Mouse (Mus musculus) liver, embryonic 11.5 days (tissue): ENCODE measurements around the gene Thsd4. TPM values are rescaled to one million over a fixed set of nuclear protein-coding genes. Genes with fewer than 3 reads are reported as not detected.

Experiments used
- ATAC-seq: fragments of 200-750 bp; cut with Nextera tagmentation; replicated peaks from 2 replicates; pipeline ENCODE4 v1.8.0; 2017; ENCODE audit warnings: moderate number of reproducible peaks, mild to moderate bottlenecking, moderate TSS enrichment, moderate library complexity; ENCODE audit not compliant: low FRiP score
- DNase-seq: peaks from one replicate; pipeline ENCODE4 v3.0.0-alpha.2; 2017; ENCODE audit warnings: low spot score
- H3K27ac ChIP-seq: fragments of 300-500 bp; sonication (generic); 2 replicates; pipeline ENCODE4 v1.5.1; 2014; ENCODE audit warnings: mild to moderate bottlenecking, low read depth, low read length, control low read depth
- H3K27me3 ChIP-seq: fragments of 300-500 bp; sonication (generic); replicated peaks from 2 replicates; pipeline ENCODE4 v1.6.1; 2014; ENCODE audit warnings: low read length, mixed read lengths; ENCODE audit not compliant: control insufficient read depth, insufficient read depth
- H3K36me3 ChIP-seq: fragments of 300-500 bp; sonication (generic); 2 replicates; pipeline ENCODE4 v1.6.1; 2014; ENCODE audit warnings: mild to moderate bottlenecking, low read length, moderate library complexity, mixed read lengths; ENCODE audit not compliant: control insufficient read depth, insufficient read depth
- H3K4me1 ChIP-seq: fragments of 300-500 bp; sonication (generic); replicated peaks from 2 replicates; pipeline ENCODE4 v1.6.1; 2014; ENCODE audit warnings: low read length, mixed read lengths; ENCODE audit not compliant: control insufficient read depth, insufficient read depth
- H3K4me2 ChIP-seq: fragments of 300-500 bp; sonication (generic); 2 replicates; pipeline ENCODE4 v1.6.1; 2014; ENCODE audit warnings: mild to moderate bottlenecking, control low read depth, moderate library complexity
- H3K4me3 ChIP-seq: fragments of 300-500 bp; sonication (generic); 2 replicates; pipeline ENCODE4 v1.5.1; 2014; ENCODE audit warnings: low read depth, low read length, control low read depth
- H3K9ac ChIP-seq: fragments of 300-500 bp; sonication (generic); 2 replicates; pipeline ENCODE4 v1.6.1; 2014; ENCODE audit warnings: low read depth, low read length, control low read depth
- H3K9me3 ChIP-seq: fragments of 300-500 bp; sonication (generic); 2 replicates; pipeline ENCODE4 v1.6.1; 2016; ENCODE audit warnings: low read length, inconsistent platforms, mixed read lengths; ENCODE audit not compliant: control insufficient read depth
- WGBS: fragments of 180-500 bp; shearing (Covaris S2); extraction: QIAGEN DNeasy Blood & Tissue Kit; methylation state at CpG from one replicate; pipeline ENCODE4 v1.1.7; 2014; 5-methylcytosine and 5-hydroxymethylcytosine counted together
- polyA plus RNA-seq: library from polyadenylated mRNA; unstranded; fragments of >200 nt; fragmentation: Nextera tagmentation; extraction: Ambion mirVana; gene quantifications from 2 replicates; pipeline ENCODE4 v1.2.1, GENCODE M21; 2014

Thsd4 gene
- polyA plus RNA-seq, 1 experiment from 2014 or later, result 6.8 TPM

DNA sequence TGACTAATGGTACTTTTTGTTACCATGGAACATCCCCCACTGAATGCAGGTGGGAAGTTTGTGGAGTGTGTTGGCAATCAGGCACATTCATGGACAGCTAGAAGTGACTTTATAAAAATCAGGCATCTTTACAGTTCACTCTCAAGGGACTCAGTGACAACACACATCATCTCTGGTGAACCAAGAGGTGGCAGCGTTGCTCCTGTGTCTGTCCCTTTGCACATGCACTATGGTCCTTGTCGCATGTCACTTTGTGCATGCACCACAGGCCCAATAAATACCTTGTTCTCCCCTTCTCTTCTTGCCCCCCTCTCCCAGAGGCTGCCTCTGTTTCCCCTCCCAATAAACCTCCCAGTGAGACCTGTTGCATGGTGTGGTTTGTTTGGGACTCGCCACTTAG, 270.1 kb downstream of the Thsd4 start:
- WGBS, result 67% methylated on average over 3 of the region's 3 CpGs
- Histone ChIP-seq H3K36me3 (no peaks in the 10 kb centered on the region), H3K4me2 (no peak overlapping the region), H3K4me3 (no peak overlapping the region), H3K4me1 (no peaks in the 10 kb centered on the region), H3K9ac (no peak overlapping the region), H3K27me3 (no peaks in the 10 kb centered on the region), H3K9me3 (no peaks in the 10 kb centered on the region), H3K27ac (no peak overlapping the region)
- DNase-seq (no peak), ATAC-seq (no peak)

GRCm38 (mm10) chr9:60250403-60250802, 271.4 kb downstream of the Thsd4 start:
- Histone ChIP-seq H3K36me3 (no peaks in the 10 kb centered on the region), H3K27ac (no peak overlapping the region), H3K27me3 (no peaks in the 10 kb centered on the region), H3K9ac (no peak overlapping the region), H3K4me2 (no peak overlapping the region), H3K4me1 (no peaks in the 10 kb centered on the region), H3K4me3 (no peak overlapping the region), H3K9me3 (no peaks in the 10 kb centered on the region)
- DNase-seq (no peak), ATAC-seq (peak; percentile 62)

DNA sequence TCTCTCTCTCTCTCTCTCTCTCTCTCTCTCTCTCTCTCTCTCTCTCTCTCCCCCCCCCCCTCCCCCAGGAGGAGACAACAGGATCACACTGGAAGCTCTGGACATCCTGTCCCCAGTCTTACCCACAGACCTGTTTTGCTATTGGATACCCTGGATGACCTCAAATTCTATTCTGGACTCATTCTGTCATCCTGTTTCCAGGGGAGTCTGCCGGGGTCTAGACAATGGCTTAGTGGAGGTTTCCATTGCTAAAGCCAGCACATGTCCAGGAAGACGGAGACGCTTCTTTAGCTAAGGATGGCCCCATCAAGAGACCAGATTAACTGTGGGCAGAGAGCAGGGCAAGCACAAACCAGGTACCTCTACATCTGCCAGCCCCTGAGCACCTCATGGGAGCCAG, 273.8 kb downstream of the Thsd4 start:
- Histone ChIP-seq H3K27ac (no peak overlapping the region), H3K9ac (no peak overlapping the region), H3K4me1 (no peaks in the 10 kb centered on the region), H3K9me3 (no peaks in the 10 kb centered on the region), H3K4me3 (no peak overlapping the region), H3K4me2 (no peak overlapping the region), H3K27me3 (no peaks in the 10 kb centered on the region), H3K36me3 (no peaks in the 10 kb centered on the region)
- no peak for ATAC-seq
- WGBS, result 68% methylated on average over 3 of the region's 3 CpGs
- no peak for DNase-seq

DNA sequence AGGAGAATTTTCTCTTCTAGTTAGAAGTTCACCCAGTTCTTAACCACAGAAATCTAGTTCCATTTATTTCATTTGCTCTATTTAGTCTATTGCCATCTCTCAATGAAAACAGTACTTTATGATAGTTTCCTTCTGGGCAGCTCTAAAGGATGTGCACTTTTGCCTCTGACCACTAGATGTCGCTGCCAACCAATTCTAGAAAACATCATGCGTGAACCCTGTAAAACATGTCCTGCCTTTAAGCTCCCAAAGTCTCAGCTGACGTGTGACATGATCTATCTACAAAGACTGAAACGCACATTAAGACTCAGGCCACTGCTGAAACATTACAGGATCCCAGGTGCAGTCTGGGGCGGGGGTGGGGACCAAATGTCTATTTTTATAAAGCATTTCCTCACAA, 276.9 kb downstream of the Thsd4 start:
- Histone ChIP-seq H3K4me1 (no peaks in the 10 kb centered on the region), H3K27ac (no peak overlapping the region), H3K27me3 (no peaks in the 10 kb centered on the region), H3K9me3 (no peaks in the 10 kb centered on the region), H3K4me3 (no peak overlapping the region), H3K9ac (no peak overlapping the region), H3K36me3 (no peaks in the 10 kb centered on the region), H3K4me2 (no peak overlapping the region)
- peak; percentile 49 for DNase-seq
- WGBS, result 2% methylated on average over 5 of the region's 5 CpGs
- no peak for ATAC-seq

- no peaks in the 10 kb centered on the region for H3K9me3 ChIP-seq
- DNase-seq, result no peak
These were observed 278.3 kb downstream of the Thsd4 start for GRCm38 (mm10) chr9:60243503-60243902.

GRCm38 (mm10) chr9:60237667-60238066, 284.2 kb downstream of the Thsd4 start:
- no peak overlapping the region for H3K9ac ChIP-seq
- H3K4me2 ChIP-seq, result no peak overlapping the region
- no peak for ATAC-seq
- no peaks in the 10 kb centered on the region for H3K4me1 ChIP-seq
- H3K9me3 ChIP-seq, result no peaks in the 10 kb centered on the region
- no peak overlapping the region for H3K27ac ChIP-seq
- no peak for DNase-seq
- no peaks in the 10 kb centered on the region for H3K27me3 ChIP-seq
- 44% methylated on average over 4 of the region's 4 CpGs for WGBS
- no peak overlapping the region for H3K4me3 ChIP-seq
- H3K36me3 ChIP-seq, result no peaks in the 10 kb centered on the region

More at GRCm38 (mm10) chr9:60243503-60243902, 278.3 kb downstream of the Thsd4 start:
- no peaks in the 10 kb centered on the region for H3K27me3 ChIP-seq
- H3K27ac ChIP-seq, result no peak overlapping the region
- no peak for ATAC-seq
- H3K4me3 ChIP-seq, result no peak overlapping the region
- 67% methylated on average over 6 of the region's 6 CpGs for WGBS
- H3K9ac ChIP-seq, result no peak overlapping the region
- no peak overlapping the region for H3K4me2 ChIP-seq
- no peaks in the 10 kb centered on the region for H3K36me3 ChIP-seq
- no peaks in the 10 kb centered on the region for H3K4me1 ChIP-seq

DNA sequence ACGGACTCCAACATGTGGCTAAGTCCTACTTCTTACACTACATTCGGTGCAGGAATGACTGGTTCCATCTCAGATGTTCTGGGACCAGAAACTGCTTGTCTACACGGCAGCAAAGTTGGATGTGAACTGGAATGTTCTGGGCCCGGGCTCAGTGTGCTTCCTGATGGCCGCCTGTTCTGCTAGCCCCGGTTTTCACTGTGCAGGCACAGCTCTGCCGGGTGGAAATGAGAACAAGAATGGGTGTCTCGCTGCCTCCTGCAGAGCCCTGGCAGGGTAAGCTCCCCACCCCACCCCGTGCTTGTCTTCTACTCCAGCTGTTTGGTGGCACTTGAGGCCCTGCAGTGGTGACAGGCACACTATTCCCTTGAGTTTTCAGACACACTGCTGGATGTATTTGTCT, 285.7 kb downstream of the Thsd4 start:
- Histone ChIP-seq H3K36me3 (no peaks in the 10 kb centered on the region), H3K27ac (no peak overlapping the region), H3K27me3 (no peaks in the 10 kb centered on the region), H3K4me2 (no peak overlapping the region), H3K9ac (no peak overlapping the region), H3K9me3 (no peaks in the 10 kb centered on the region), H3K4me3 (no peak overlapping the region), H3K4me1 (no peaks in the 10 kb centered on the region)
- ATAC-seq, result no peak
- no peak for DNase-seq
- WGBS, result 69% methylated on average over 9 of the region's 9 CpGs

- no peak overlapping the region for H3K9ac ChIP-seq
- no peaks in the 10 kb centered on the region for H3K27me3 ChIP-seq
- no peak overlapping the region for H3K4me3 ChIP-seq
- H3K4me1 ChIP-seq, result no peaks in the 10 kb centered on the region
- no peak overlapping the region for H3K4me2 ChIP-seq
- ATAC-seq, result no peak
- no peak overlapping the region for H3K27ac ChIP-seq
- H3K36me3 ChIP-seq, result no peaks in the 10 kb centered on the region
- no peak for DNase-seq
- H3K9me3 ChIP-seq, result no peaks in the 10 kb centered on the region
- 58% methylated on average over 8 of the region's 8 CpGs for WGBS
These were observed 287.4 kb downstream of the Thsd4 start for GRCm38 (mm10) chr9:60234233-60235115.
